Mouse (Mus musculus) ES-Bruce4 (cell line): ENCODE results near the gene Cpt1a.

Experiments
- EP300 ChIP-seq: IDR thresholded peaks from 2 replicates; pipeline ENCODE4 v1.6.1; 2011; ENCODE audit warnings: low read depth, low read length; ENCODE audit not compliant: insufficient read depth
- POLR2A ChIP-seq: IDR thresholded peaks from one replicate; pipeline ENCODE4 v1.8.1; 2011; ENCODE audit warnings: low read length; ENCODE audit not compliant: insufficient read depth

GRCm38 (mm10) chr19:3400057-3400456 is 77.9 kb downstream of the Cpt1a start:
- TF ChIP-seq POLR2A (no peak), EP300 (no peak)
